Mouse (Mus musculus) large intestine, adult 2 months (tissue): ENCODE results near the gene Gm49387. TPM values are rescaled to one million over a fixed set of nuclear protein-coding genes. Genes with fewer than 3 reads are reported as not detected.

Experiments
- DNase-seq: peaks from one replicate; pipeline ENCODE4 v3.0.0-alpha.2; 2012; ENCODE audit warnings: low read depth, low spot score
- WGBS: fragments of 180-500 bp; shearing (Covaris S2); methylation state at CpG from one replicate; pipeline ENCODE4 v1.1.7; 2018; 5-methylcytosine and 5-hydroxymethylcytosine counted together
- polyA plus RNA-seq: library from polyadenylated mRNA; depleted of rRNA; stranded (reverse); fragments of >200 nt; gene quantifications from 2 replicates; pipeline ENCODE4 v1.2.3, GENCODE M21; 2012

Gene Gm49387
- polyA plus RNA-seq, 1 experiment, result not detected

DNA sequence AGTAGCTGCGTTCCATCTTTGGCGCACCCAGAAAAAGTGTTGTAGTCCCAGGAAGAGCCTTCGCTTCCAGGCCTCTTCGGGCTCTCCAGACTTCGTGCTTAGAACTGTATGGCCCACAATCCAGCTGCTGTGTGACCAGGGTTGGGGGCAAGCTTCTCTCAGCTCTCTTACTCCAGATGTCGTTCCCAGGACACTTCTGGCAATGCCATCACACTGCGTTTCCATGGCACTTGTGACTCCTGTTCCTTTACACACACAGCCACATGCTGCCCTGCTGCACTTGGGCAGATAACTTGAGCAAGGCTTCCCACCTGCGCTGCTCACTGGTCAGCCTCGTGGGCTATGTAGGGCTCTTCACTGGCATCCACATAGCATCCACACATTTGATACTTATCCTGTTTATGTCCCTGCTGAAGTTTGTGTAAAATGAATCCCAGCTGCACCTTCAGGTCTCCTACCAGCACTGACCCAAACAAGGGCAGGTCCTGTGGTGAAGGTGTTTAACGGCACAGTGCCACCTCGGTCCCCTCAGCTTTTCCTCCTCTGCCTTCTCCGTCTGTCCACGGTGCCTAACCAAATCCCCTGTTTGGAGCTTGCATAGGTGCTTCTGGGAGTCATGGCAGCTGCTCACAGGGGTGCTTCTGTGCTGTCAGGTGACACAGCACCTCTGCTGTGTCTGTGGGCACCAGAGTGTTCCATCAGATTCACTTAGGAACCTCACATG, 22.9 kb upstream of the Gm49387 start:
- no peak for DNase-seq
- 80% methylated on average over 13 of the region's 13 CpGs for WGBS

DNA sequence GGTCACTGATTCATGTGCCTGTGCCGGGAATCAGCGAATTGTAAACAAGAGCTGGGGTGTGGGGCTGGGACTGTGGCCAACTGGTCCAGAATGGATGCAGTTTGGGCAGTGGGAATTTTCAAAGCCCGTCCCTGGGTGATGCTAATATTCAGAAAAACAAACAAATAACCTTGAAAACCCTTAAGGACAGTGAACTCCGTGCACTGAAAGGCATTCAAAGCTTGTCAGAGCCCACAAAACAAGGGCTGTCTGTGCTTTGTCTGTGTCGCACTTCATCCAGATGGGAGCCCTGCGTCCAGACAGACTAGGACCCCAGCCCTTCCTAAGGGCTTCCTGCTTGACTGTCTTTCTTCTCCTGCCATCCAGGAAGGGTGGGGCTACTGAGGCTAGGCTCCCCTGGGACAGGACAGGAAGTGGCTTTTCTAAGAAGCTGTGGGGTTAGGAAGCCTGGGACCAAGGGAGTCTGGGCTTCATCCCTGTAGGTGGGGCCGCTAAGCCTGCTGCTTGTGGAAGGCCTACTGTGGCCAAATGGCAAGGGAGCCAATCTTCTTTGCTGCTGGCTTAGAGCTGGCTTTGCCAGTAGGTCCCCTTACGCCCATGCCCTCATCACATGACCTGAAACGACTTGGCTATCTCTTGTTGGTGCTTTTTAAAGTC, 22.0 kb upstream of the Gm49387 start:
- no peak for DNase-seq
- 30% methylated on average over 9 of the region's 9 CpGs for WGBS

DNA sequence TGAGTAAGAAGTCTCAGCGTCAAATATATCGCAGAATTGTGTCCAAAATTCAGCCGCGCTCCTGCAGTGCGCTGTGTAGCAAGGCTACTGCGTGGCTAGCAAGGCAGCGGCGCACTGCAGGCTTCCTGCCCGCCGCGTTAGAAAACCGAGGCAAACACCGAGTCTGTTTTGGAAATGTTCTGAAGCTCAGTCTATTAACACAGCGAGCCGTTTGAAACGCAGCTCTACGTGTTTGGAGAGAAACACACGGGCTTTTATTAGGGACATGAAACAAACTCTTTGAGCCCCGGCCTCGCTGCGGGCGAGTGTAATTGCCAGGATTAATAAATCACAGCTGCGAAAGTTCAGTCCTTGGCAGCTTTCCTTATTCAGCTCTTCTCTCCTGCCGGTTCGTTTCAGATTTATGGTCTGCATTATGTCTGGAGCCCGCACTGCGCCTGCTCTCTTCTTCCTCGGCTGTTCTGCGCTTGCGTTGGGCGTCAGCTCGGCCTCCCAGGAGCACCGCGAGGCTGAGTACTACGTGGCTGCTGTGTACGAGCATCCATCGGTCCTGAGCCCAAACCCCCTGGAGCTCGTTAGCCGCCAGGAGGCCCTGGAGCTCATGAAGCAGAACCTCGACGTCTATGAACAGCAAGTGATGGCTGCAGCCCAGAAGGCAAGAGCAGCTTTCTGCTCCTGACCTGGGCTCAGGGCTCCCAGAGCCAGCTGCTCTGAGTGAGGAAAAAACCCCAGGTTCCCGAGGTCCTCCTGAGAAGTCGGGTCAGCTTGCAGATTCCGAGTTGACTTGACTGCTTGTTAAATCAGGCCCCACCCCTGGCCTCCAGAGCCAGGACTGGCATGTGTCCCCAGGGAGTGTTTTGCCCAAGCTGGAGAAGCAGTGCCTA, 21.2 kb upstream of the Gm49387 start:
- WGBS, result 1% methylated on average over 44 of the region's 44 CpGs
- peak; percentile 57 for DNase-seq

DNA sequence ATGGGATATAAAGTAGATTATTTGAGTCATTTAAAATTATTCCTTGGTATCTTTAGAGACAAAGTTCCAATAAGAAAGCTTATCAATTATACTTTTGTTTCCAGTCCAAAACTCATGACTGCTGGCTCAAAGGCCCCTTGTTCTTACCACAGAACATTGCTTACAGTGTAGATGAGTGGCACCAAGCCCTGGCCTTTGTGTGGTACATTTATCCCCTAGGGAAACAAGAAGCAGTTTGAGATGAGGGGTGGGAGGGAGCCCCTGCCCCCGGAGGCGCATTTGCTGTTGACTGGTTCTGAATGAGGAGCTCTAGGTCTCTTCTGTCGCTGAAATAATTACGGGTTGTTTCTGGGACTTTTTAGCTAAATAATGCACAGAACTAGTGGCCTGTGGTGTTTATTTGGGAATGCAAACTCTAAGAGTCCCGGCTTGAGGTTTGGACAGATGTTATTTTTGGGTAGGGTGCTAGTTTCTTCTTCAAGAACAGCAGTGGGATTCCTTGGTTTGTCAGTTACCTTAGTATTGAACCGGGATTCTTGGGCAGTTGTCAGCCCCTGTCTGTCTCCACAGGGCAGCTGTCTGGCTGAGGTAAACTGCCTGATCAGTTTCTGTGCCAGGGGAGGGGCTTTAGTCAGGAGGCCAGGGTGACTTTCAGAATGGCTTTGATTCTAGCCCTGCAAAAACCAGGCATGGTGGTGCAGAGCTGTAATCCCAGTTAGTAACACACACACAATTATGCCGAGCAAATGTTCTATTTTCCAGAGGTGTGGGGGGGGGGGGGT, 19.8 kb upstream of the Gm49387 start:
- DNase-seq, result no peak
- WGBS, result 72% methylated on average over 7 of the region's 7 CpGs

DNA sequence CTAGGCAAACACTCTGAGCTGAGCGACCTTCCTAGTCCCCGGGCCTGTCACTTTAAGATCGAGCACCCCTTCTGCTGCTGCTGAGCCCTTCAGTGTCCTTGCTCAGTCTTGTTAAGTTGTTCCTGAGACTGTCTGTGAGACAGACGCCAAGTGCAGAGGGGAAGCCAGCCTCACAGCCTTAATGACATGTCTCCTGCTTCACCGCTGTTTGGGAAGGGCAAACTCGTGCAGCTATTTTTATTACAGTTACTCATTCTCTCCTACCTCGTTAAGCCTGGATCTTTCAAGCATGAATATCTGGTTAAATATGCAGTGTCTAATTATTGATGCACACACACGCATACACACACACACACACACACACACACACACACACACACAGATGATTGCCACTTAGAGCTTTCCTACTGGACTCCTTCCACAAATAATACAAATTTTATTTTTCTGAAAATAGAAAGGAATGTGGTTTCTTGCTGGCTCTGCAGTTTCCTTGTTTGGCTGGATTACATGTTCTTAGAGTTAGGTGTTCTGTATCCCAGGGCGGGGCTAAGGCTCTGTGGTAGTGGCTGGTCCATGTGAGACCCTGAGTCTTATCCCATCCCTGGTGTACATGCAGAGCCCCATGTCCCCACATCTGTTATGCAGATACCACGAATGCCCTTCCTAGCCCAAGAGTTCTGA, 19.0 kb upstream of the Gm49387 start:
- DNase-seq, result no peak
- 48% methylated on average over 10 of the region's 10 CpGs for WGBS

DNA sequence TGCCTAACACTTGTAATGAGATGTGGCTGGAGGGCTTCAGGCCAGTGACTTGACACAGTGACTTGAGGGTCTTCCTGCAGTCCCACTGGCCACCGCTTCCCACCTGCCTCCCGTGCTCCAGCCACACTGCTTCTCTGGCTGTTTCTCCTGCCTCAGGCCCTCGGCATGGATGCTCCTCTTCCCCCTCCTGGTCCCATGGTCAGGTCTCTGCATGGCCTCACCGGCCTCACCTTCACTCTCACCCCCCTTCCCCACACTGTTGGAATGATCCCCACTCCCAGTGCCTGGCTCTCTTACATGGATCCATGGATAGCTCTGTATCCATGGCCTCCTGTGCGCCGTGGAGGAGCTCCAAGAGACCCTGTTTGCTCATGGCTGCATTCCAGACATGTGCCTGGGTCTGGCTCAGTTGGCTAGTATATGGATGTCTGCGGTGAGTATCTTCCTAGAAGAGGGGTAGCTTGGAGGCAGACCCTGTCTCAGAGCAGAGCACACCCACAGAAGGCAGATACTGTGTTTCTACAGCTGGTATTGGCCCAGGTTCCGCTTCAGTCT, 17.5 kb upstream of the Gm49387 start:
- no peak for DNase-seq
- WGBS, result 88% methylated on average over 8 of the region's 8 CpGs

DNA sequence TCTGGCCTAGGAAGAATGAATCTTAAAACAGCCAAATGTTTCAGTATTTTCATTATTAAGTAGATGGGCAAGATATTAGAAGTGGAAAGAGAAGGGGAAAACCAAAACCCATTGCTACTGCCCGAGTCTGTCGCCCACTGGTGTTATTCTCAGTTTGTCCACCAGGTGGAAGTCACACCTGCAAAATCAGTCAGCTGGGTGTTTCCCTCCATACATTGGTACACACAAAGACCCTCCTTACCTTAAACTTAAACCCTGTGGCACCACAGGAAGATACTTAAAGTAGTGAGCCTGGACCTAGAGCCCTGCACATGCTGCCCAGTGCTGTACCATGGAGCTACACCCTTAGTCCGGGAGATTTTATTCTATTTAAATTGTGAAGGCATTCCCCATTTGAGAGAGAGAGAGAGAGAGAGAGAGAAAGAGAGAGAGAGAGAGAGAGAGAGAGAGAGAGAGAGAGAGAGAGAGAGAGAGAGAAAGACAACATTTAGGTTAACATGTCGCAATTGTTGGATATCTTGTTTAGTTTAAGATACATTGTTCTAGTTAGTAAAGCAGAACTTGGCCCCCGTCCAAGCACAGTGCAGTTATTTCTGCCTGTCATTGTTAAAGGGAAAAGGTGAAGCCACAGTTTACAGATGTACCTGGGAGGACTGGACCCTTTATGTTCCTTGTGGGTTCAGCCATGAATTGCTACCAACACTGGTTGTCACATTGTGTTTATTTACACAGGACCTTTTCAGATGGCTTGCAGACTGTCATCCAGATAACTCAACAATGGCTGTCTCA, 16.4 kb upstream of the Gm49387 start:
- 5% methylated on average over 5 of the region's 5 CpGs for WGBS
- DNase-seq, result no peak

DNA sequence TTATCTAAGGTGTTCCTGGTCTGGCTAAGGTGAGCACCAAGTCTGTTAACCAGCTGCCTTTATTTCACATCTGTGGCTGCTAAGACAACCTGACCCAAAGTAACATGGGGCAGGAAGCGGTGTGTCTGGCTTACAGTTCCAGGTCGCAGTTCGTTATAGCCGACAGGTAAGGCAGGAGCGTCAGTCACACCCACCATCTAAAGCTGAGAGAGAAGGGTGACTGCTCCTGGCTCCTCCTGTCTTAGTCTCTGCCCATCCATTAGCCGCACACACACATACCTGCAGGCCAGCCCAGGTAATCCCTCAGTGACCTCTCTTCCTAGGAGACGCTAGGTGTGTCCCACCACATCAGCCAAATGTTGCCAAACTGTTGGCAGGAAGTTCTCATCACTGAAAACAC, 15.7 kb upstream of the Gm49387 start:
- WGBS, result 47% methylated on average over 7 of the region's 7 CpGs
- DNase-seq, result no peak

DNA sequence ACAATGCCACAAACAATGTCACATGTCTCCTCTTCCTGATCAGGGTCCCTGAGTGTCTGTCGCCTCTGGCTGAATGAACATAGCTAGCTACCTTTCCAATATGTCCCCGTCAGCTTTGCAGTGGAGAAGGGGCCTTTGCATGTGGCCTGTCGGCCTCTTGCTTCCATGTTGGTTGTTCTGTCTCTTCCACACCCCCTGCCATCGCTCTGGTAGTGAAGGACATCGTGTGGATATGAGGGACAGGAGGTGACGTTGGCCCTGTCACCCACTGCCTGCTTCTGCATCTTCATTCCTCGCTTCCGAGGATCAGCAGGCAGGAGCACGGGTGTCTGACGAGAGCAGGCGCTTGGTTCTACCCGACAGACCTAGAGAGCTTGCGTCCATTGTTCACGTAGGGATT, 14.7 kb upstream of the Gm49387 start:
- WGBS, result 90% methylated on average over 14 of the region's 14 CpGs
- DNase-seq, result no peak

DNA sequence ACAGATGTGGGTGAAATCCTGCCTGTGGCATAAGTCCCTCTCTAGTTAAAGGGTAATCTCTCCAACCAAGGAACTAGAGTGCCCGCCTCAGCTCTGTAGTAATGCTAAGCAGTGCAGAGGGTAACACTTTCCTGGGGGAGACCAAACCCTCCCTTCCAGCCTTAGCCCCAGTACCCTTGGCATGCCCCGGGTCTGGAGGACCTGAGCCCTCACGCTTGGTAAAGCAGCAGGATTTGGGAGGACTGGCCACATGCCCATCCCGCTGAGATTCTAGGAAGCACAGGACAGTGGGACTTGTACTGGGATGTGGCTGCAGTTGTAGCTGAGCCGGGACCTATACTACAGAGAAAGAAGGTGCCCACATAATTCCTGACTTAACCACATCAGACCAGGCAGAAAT, 14.1 kb upstream of the Gm49387 start:
- DNase-seq, result no peak
- 90% methylated on average over 5 of the region's 5 CpGs for WGBS

DNA sequence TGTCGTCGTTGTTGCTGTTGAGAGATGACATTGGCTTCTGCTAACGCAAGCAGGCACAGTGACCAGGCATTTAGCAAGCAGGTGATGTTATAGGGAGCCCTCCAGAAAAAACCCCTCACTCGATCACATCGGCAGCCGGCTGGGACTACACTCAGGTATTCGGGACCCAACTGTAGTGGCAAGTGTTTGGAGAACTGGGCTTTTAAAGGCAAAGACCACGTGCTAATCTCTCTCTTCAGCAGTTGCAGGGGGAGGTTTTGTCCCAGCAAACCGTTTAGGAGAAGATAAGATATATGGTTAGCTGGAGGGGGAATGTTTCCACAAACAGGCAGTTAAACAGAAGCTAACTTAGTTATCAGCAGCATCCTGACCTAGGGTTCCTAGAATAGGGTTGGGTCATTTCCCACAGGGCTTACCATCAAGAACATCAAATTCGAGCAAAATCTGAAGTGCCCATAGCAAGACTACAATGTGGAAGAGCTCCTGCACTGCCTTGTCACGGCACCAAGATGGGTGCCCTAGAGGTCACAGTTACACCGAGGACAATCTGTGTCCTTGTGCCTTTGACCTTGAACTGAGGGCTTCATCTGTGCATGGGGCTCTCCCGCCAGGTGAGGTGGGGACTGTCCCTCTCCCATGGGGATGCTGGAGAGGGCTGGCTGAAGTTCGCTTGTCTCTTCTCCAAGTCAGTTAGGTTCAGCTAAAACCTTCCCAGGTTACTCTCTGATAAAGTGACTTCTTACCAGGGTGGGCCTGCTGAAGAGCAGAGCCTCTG, 12.6 kb upstream of the Gm49387 start:
- WGBS, result 77% methylated on average over 14 of the region's 14 CpGs
- no peak for DNase-seq

DNA sequence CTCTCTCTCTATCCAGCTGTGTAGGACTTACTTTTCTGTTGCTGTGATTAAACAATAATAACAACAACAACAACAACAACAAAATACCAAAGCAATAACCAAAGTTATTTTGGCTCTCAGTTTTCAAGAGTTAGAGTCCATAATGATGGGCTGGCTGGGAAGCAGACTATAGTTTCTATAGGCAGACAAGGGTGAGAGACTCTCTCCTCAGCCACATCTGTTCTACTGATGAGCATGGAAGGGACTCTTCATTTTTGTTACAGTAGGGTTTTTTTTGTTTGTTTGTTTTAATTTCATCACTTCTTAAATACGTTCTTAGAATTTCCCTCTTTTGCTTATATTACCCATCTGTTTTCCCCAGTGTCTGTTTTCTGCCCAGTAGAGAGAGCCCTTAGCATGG, 11.9 kb upstream of the Gm49387 start:
- no peak for DNase-seq
- 83% methylated on average over 1 of the region's 1 CpGs for WGBS

DNA sequence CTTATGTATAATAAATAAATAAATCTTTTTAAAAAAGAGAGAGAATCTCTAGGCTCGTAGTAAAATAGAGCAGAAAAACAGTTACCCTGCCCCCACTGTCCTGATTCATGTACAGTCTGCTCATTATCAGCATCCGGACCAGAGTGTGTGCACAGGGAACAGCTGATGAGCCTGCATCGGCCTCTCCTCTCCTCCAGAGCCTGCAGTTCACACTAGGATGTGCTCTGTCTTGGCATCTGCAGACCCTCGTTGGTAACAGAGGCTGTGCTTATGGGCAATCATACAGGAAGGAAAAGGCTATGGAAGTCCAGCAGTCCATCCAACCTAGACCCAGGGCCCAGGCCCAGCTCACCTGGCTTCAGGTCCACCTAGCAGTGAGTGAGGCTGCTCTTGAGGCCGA, 11.4 kb upstream of the Gm49387 start:
- no peak for DNase-seq
- WGBS, result 68% methylated on average over 5 of the region's 5 CpGs

DNA sequence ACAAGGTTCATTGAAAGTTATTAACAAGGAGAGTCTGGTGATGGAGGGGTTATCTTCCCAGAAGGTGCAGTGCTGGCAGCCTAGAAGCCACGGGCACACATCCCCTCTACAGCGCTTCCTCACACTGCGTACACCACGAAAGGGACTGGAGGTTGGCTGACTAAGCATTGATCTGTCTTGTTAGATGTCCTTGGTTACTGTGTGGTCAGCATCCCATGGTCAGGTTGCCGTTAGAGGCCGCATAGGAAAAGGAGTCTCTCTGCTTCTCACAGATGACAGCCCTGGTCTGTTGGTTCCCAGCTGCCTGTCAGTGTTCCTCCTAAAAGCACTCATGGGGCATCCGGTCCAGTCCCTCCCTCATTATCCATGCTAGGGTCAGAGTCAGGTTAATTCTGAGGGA, 10.5 kb upstream of the Gm49387 start:
- 86% methylated on average over 7 of the region's 7 CpGs for WGBS
- DNase-seq, result no peak

DNA sequence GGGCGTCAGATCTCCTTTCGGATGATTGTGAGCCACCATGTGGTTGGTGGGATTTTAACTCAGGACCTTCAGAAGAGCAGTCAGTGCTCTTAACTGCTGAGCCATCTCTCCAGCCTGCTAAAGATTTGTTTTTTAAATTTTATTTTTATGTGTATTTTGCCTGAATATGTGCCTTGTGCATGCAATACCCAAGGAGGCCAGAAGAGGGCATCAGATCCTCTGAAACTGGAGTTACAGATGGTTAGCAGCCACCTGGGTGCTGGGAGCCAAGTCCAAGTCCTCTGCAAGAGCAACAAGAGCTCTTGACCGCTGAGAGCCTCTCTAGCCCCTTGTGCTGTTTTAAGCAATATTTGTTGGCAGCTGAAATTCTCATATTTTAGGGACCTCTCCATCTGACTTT, 9.7 kb upstream of the Gm49387 start:
- DNase-seq, result no peak
- 99% methylated on average over 3 of the region's 3 CpGs for WGBS

DNA sequence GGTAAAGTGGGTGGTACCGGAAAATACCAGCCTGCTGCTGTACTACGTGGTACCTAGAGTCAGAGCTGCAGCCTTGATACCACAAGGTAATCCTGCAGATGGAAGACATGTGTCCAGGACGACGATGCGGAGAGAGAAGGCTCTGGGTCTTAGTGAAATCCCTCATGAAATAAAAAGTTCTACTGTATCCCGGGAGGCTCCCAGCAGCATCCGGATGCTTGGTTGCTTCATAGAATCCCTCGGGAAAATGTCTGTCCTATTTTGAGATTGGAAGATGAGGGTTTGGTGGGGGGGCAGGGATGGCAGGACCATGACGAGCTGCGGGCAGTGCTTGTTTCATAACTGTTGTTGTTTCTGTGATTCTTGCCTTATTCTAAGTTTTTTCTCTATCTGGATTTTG, 7.3 kb upstream of the Gm49387 start:
- no peak for DNase-seq
- 86% methylated on average over 10 of the region's 10 CpGs for WGBS

DNA sequence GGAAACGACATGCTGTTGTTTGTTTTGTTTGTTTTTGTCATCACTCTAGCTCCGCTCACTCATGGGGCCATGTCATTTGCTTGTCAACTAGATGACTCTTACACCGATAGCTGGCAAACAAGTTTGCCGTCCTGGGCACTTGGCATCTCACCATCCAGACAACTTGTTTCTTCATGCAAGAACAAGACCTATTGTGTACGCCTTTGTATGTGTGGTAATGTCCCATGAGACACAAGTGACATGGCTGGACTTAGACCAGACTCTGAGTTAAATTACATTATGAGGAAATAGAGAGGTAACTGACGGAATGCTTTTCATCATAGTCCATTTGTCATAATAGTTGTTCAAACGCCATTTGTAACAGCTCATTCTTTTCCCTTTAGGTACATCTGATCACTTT, 5.2 kb upstream of the Gm49387 start:
- DNase-seq, result no peak
- 88% methylated on average over 7 of the region's 7 CpGs for WGBS
